Mouse (Mus musculus) gastrocnemius, adult 18-20 months (tissue): ENCODE data around the gene Tmem109. TPM values are rescaled to one million over a fixed set of nuclear protein-coding genes. Genes with fewer than 3 reads are reported as not detected.

ENCODE experiments used
- DNase-seq: peaks from one replicate; pipeline ENCODE4 v3.0.0; 2021; ENCODE audit warnings: low spot score
- total RNA-seq, 2 experiments: library from RNA; stranded (reverse); gene quantifications; 2 replicates each; pipeline ENCODE4 v1.2.3; 2021

Tmem109 gene
- total RNA-seq, 2 experiments from 2014 or later, result 208 to 227 TPM

- peak; percentile 98 for DNase-seq
Observed at GRCm38 (mm10) chr19:10895016-10895528, 13.3 kb upstream of the Tmem109 start, which contains the start of gene Prpf19. Gene Prpf19 (plus strand): TSS chr19:10895231.

DNA sequence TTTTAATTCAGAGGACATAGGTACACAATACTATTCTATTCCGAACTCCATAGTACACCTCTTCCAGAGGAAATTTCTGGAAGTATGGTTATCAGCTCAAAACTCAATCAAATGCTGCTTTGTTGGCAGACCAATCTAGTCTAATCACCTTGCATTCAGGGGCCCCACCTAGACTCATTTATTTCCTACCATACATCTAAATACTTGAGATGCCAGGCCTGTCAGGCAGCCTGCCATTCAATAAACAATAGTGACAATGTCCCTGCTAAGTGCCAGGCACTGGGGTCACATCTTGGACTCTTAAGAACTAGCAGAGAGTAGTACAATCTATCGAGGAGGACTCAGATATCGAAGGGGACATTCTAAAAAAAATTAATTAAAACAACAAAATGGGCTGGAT is 10.4 kb upstream of the Tmem109 start:
- no peak for DNase-seq

- peak; percentile 73 for DNase-seq
Observed at GRCm38 (mm10) chr19:10880975-10881425, 801 bp downstream of the Tmem109 start.

GRCm38 (mm10) chr19:10880085-10880974 is 1.5 kb downstream of the Tmem109 start:
- DNase-seq, result peak; percentile 75

- DNase-seq, result peak; percentile 27
Observed at GRCm38 (mm10) chr19:10878201-10878837, 3.5 kb downstream of the Tmem109 start.

- DNase-seq, result no peak
Observed at GRCm38 (mm10) chr19:10871328-10871961, 10.4 kb downstream of the Tmem109 start.

- no peak for DNase-seq
Observed at GRCm38 (mm10) chr19:10870676-10871075, 11.1 kb downstream of the Tmem109 start.

DNA sequence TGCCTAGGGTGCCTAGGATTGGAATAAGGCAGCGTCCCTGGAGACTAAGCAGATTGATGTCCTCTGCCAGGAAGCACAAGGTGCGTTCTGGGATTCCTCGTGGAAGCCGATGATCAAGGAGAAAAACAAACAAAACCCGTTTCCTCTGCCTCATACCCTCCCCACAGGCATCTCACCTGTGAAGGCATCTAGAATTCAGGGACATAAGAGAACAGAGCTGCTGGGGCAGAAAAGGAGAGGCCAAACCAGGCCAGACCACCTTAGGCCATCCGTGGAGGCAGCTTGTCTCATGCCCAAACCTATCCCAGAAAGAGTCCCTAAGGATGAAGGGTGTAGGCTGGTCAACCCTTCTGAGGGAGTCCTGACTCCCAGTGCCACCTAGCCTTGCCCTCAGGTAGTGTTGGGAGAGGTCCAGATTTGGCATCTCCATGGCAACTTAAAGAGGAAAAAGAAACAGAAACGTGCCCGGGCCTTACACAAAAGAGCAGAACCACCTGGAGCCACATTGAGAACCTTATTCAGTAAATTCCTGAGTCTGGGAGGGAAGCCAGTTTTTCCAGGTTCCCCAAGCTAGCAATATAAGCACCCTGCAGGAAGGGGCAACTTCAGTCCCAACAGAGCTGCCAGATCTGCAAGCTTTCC is 11.8 kb downstream of the Tmem109 start, which contains the start of gene Tmem132a:
Gene Tmem132a, minus strand, starts transcription at position 55 of the 642 bp plus-strand sequence.
- DNase-seq, result no peak

DNA sequence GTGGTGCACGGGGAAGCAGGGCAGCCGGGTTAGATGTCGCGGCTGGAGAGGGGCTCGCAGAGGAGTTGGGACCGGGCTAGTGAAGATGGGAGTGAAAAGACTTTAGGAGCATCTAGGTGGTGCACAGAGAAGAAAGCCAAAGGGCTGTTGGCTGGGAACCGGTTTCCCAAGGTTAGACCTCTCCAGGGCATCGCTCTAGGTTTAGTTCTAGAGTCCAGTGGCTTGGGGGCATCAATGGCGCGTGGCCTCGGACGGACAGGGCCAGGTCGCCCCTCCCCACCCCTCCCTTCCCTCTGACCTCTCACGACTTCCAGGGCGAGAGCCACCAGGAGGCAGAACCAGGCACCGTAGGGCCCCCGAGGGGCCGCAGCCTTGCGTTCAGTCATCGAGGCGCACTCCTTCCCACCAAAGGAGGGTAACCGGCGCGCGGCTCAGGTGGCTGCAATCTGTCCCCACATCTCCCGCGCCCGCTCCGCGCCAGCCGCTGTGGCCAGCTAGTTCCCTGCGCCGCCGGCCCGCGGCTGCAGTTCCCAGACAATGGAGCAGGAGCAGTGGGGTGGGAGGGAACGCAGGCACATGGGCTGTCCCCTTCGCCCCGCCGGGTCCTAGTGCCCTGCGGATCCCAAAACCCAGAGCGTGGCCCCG is 12.4 kb downstream of the Tmem109 start:
- DNase-seq, result peak; percentile 51

- no peak for DNase-seq
Observed at GRCm38 (mm10) chr19:10868623-10869141, 13.1 kb downstream of the Tmem109 start.

DNA sequence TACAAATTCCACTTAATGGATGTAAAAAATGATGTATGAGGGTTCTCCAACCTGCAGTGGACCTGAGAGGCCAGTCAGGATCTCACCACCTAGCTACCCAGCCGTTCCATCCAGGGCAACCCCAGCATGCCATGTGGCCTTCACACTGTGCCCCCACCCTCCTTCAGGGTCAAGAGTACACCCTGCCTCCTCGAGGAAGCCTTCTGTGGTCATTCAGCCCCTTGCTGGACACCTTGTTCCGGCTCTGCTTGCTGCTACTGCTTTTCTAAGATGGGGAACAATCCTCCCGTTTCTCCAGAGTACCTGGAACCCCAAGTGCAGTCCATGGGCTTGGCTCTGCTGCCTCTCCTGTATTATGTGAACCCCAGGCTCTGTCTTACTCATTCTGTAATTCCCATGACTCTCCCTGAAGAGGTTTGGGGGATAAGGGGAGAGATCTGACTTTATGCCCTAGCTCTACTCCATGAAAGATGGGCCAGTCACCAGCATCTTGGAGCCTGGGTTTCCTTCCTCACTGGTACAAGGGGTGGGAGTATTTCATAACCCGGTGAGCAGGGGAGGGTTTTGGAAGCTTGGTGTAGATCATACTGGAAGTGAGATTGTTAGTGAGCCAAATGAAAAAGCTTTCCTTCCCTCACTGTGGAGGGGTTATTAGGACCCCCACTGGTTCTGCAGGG is 13.7 kb downstream of the Tmem109 start:
- DNase-seq, result no peak

DNA sequence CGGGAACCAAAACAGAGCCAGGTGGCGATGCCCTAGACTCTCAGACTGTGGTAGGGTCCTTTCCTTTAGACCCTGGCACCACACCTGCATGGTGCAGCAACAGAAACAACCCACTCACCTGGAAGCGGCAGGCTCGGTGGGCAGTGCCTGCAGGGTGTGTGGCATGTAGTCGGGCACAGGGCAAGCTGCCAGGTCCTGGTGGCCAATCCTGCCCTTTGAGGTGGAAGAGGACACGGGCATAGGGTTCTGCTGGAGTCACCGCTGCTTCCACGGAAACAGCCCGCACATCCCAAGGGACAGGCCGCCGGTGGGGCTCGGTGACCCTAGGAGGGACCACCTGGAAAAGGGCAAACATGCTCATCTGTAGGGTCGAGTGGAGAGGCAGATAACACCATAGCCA is 15.4 kb downstream of the Tmem109 start:
- no peak for DNase-seq

GRCm38 (mm10) chr19:10860072-10860497 is 21.7 kb downstream of the Tmem109 start:
- DNase-seq, result no peak

DNA sequence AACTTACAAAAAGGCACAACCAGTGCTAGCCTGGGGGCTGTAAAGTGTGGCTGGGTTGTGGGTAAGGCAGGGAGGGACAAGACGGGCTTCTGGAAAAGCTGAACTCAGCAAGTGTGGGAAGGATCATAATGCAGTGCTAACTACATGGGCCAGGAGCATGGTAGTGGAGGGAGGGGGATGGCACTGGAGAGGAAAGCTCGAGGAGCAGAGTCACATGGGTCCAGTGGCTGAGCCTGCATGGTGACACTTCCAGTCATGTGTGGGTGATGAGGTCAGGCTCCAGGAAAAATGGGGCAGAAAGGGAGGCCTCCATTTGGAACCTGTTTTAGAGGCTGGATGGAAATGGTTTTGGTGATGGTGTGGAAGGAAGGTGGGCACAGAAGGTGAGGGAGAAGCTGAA is 25.3 kb downstream of the Tmem109 start:
- DNase-seq, result no peak

DNA sequence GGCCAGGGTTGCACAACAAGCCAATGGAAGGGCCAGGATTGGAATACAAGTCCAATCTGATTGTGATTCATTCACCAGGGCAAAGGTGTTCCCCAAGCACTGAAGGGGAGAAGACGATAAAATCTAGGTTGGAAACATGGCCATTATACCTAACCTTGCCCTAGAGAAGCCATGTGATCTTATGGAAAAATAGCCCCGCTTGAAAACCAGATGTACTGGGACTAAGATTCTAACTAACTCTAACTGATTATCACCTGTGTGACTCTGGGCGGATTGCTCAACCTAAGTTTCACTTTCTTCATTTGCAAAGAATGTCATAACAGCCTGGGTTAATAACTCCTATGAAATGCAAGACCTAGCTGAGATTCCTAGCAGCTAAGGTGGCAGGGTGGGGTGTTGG is 26.4 kb downstream of the Tmem109 start:
- DNase-seq, result no peak

DNA sequence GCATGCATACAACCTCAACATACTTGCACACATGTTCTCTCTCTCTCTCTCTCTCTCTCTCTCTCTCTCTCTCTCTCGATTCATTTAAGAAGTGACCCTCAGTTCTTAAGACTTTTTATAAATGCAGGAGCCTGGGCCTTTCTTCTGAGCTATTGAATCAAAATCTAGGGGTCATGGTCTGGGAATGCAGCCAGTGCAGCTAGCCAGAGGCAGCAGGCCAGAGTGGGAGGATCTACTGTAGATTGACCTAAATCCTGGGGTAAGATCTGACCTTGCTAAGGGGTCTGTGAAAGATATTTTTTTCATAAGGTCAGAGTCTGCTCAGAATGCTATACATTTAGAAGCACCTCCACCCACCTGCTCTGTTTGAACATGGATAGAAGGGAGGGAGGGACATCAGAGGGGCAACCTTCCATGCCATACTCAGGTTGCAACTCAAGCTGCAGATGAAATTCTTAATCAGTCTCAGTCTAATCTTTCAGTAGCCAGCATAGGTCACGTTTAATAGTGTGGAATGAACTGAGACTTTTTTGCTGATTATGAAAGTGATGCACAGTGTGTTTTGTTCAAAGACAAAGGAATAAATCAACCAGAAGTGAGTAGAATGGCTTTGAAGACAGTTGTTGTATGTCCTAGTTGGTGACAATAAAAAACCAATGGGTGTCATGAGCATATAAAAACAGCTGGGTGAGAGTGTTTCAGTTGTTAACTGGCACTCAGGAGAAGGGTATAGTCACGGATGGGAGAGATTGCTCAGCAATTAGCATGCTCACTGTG is 34.3 kb downstream of the Tmem109 start:
- no peak for DNase-seq

GRCm38 (mm10) chr19:10846150-10846549 is 35.7 kb downstream of the Tmem109 start:
- no peak for DNase-seq

- DNase-seq, result no peak
Observed at GRCm38 (mm10) chr19:10845454-10845853, 36.3 kb downstream of the Tmem109 start.

GRCm38 (mm10) chr19:10844206-10844605 is 37.6 kb downstream of the Tmem109 start:
- no peak for DNase-seq
